Mouse (Mus musculus) ovary, adult 18-20 months (tissue): ENCODE measurements around the gene Ttn.

Source experiments
- DNase-seq: peaks from one replicate; pipeline ENCODE4 v3.0.0; 2022; ENCODE audit warnings: low spot score, mixed read lengths

Gene Ttn

DNA sequence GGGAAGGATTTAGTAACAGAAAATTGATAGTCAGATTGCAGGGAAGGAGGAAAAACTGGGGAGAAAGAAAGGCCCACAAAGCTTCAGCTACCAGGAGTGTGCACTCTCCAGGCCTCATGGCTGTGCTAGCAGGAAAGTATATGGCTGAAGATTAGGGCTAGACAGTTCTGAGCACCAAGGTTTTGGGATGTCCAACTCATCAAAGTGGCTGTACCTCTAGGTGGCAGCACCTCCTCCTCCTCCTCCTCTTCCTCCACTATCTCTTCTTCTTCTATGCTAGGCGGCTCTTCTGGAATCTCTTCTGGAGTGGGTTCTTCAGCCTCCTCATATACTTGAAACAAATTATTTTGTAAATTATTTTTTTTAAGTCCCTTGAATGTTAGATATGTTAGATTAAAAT lies 139.2 kb downstream of the Ttn start:
- DNase-seq: no peak

DNA sequence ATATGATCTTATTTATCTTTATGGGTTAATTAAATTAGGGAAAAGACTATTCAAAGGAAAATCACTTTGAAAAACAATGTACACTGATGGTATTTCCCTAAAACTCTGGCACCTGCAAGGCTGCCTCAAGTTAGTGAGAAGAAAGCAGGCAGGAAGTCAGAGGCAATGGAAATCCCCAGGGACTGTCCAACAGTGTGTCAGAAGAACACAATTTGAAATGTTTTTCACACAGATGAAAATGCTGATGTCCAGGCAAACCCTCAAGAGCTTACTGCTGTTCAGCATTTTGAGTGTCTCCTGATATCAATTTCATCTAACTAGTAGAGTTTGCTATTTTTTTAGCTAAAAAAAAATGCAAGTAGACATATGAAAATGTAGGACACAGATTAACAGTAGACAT lies 161.9 kb downstream of the Ttn start:
- no peak for DNase-seq

DNA sequence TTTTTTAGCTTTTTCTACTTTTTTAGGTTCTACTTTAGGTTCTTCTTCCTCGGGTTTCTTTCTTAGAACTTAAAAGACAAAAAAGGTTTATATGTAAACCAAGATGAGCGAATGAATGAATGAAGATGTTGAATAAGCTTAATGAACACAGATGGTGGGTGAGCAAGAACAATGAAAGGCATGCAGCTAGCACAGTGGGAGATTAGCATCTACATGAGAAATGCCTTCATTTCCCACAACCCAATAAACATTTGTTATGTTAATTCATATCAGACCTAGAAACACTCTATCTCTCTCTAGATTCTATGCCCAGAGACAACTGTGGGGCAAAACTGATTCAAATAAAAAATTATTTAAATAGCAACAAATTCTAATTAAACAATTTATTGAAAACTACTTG lies 164.6 kb downstream of the Ttn start:
- no peak for DNase-seq

DNA sequence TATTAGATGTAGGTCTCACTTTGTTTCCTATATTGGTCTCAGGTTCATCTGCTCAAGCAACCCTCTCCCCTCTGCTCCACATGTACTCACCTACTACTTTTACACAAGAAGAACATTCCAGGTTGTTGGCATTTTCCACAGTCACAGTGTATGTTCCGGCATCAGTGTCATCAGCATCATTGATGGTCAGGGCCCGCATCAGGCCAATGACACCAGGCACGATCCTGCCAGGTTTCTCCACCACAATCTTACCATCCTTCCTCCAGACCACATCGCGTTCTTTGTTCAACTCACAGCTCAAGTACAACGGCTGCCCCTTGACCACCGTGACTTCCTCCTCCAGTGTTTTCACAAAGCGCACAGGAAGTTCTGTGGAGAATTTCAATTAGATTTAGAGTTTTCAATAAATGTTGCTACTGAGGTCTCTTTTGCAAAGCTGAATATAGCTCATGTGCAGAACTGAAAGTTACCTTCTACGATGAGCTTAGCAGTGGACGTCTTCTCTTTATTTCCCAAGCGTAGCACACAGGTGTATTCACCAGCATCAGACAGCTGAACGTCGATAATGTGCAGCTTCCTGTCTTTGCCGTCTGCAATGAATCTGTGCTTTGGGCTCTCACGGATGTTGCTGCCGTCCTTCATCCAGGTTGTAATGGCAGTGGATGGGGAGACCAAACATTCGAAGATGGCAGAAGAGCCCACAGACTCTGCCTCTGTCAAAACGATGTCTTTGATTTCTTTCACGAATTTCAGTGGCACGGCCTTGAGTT lies 168.1 kb downstream of the Ttn start:
- no peak for DNase-seq

DNA sequence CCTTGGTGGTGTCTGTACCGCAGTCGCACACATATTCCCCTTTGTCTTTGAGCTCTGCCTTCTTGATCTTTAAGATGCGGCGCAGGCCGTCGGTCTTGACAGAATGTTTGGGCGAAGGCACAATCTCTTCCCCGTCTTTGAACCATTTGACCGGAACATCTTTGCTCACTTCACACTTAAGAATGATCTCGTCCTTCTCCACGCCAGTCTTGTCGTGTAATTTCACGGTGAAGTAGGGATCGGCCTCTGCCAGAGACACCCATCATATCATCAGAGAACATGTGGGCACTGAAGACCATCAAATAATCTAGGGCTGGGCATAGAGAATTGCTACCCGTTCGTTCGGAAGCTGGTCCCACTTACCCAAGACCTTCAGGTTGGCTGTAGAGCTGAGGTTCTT lies 171.2 kb downstream of the Ttn start:
- no peak for DNase-seq

DNA sequence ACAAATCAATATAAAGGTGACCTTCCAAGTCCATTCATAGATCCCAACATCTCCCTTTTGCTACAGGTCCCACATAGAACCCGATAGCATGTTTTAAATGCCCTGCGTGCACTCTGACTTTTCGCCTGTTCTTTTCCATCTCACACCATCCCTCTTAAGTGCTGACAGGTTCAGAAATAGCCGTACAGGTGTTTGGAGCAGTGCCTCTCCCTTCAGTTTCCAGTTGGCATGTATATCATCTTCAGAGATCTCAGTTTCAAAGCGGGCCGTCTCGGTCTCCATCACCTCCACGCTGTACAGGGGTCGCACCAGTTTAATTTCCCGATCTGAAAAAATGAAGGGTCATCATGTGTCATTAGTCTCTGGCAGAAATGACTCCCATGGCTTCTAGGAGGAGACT lies 174.0 kb downstream of the Ttn start:
- DNase-seq: no peak

DNA sequence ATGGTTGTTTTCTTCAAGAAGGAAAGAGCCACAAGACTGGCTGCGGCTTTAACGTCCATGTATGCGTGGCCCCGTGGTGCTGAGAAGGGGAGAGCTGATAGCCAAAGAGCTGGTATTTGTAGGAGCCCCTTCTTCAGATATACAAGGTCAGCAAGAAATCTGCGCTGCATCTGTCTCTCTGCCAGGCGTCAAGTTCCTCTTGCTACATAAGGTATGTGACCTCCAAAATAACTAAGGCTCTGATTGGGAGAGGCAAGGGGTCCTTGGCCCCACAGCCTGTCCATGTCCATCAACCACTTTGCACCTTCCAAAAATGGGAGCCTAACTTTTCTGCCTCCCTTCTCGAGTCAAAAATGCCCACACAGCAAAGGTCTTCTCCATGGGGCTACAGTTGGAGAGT lies 175.1 kb downstream of the Ttn start:
- no peak for DNase-seq

DNA sequence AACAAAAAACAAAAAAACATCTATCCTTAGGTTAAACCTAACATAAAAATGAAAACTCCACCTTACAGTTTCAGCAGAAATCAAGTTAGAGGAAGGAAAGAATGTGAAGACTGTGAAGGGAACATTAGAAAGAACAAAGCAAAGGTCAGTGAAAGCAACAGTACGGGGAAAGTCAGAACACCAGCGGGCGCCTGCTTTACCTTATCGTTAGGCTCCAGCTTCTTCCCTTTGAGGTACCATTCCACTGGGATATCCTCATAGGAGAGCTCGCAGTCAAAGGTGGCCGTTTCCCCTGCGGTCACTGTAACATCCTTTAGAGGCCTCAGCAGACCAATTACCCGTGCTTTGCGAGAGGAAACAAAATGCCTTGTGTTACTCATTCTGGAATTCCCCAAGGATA lies 175.5 kb downstream of the Ttn start:
- DNase-seq: no peak

DNA sequence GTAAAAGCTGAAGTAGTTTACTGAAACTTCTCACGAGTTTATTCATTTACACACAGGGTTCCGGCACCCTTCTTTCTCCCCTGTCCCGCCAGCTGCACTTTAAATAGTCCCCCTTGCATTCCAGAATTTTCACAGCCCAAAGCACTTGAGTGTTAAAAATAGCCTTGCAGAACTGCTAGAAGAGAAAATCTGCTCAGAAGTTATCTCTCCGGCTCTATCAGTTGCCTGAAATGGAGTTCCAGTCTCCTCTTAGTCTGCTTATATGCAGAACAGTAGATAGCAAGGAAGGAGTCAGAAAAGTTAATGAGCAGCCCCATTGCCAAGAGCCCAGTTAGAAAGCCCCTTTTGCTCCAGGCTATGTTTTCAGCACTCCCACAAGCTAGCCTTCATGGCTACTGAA lies 176.0 kb downstream of the Ttn start:
- no peak for DNase-seq

DNA sequence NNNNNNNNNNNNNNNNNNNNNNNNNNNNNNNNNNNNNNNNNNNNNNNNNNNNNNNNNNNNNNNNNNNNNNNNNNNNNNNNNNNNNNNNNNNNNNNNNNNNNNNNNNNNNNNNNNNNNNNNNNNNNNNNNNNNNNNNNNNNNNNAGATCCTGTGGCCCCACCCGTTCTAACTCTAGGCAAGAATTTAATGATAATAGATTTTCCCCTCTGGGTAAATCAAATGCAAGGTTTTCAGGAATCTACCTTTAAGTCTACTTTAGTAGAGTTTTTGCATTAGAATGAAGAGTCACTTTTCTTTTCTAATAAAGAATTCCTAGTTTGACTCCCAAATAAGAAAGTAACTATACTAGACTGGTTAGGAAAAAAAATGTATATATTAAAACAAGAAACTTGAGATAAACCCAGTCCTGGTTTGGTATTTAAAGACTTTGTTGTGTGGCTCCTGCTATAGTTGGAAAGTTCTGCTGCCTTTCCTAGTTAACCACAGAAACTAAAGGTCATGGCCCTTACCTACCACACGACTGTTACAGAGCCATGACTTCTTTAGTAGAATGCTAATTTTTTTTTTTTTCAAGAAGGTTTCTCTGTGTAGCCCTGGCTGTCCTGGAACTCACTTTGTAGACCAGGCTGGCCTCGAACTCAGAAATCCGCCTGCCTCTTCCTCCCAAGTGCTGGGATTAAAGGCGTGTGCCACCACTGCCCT lies 177.0 kb downstream of the Ttn start:
- DNase-seq: no peak

DNA sequence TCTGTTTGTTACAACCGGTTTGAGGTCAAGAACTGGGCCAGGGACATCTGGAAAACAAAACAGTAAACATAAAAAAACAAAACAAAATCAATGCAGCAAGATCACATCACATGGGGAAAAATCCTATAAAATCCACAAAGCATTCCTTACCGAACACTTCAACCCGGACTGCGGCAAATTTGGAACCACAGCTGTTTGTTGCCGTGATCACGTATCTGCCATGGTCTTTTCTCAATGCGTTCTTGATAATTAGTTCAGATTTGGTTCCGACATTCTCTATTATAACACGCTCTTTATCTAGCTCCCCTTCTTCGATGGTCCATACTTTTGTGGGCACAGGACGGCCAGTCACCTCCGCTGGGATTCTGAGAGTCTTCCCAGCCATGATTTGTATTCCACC lies 198.2 kb downstream of the Ttn start:
- no peak for DNase-seq

DNA sequence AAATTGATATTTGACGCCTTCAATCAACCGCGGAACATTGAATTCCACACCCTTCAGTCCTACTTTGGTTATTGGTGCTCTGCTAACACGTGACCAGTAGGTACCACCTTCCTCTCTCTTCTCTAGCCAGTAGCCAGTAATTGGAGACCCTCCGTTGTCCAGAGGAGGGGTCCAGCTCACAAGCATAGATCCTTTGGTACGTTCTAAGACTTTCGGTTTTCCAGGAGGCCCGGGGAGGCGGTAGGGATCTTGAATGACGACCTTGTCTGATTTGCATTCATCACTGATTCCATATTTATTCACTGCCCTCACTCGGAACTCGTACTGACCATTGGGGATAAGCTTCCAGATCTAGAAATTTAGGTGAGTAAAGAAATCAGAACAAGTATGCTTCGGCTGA lies 201.6 kb downstream of the Ttn start:
- DNase-seq: no peak

DNA sequence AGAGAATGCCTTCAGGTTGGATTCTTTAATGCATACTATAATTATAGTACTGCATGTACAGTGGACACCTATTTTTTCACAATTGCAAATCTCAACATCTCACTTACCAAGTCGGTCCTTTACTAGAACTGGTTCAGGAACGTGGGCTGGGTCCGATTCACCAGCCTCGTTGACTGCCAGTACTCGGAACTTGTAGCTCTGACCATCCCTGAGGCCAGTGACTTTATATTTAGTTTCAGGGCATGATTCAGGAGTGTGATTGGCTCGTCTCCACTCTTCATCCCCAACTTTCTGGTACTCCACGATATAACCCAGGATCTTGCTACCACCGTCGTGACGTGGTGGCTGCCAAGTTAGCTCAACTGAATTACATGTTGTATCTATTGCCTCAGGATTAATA lies 212.5 kb downstream of the Ttn start:
- no peak for DNase-seq

DNA sequence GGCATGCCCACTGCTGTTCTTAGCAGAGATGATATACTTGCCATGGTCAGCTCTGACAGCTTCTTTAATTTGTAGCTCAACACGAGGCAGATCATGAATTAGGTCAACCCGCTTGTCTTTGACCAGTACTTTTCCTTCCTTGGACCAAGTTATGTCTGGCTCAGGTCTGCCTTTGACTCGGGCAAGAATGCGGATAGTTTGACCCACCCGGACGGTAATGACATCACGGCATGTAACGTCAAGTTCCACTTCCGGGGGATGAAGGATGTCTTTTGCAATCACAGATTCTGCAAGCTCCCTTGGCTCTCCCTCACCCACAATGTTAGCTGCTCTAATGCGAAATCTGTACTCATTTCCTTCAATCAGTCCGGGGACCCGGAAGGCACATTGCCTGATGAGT lies 215.1 kb downstream of the Ttn start:
- no peak for DNase-seq

DNA sequence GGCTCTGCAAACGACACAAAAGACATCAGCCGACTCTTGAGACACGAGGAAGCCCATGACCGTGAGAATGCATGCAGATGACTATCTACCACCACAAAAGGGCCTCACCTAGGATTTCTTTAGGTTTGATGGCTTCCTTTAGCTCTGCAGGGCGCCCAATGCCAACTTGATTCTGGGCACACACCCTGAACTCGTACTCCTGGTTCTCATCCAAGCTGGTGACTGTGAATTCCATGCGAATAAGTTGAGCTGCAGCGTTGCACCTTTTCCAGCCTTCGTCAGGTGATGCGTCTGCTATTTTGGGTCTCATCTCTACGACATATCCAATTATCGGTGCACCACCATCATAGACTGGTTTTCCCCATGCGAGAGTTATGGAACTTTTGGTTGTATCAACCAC lies 217.8 kb downstream of the Ttn start:
- no peak for DNase-seq

DNA sequence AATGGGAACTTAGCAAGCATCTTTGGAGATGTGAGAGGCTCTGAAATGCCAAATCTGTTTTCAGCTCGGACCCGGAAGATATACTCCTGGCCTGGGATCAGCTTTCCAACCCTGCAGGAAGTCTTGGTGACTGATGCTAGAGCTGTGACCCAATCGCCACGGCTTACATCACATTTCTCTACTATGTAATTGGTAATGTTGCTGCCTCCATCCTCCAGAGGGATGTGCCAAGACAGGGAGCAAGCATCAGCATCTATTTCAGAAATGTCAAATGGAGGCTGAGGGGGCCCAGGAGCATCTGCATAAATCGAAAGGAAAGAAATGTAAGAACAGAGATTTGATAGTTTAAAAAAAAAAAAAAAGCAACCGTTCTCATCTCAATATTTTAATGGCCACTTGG lies 220.2 kb downstream of the Ttn start:
- no peak for DNase-seq

DNA sequence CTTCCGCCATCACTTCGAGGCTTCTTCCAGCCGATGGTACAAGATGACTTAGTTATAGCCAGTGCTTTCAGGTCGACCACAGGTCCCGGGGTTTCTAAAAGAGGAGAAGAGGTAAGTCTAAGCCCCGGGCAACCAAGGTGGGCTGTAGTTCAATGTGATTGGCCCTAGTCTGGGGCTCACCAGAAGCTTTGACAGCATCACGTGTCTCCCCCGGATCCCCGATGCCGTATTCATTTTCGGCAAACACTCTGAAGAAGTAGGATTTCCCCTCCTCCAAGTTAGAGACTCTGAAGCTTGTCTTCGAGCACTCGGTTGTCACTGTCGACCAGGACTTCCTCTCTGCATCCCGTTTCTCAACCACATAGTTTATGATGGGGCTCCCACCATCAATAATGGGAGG lies 225.9 kb downstream of the Ttn start:
- no peak for DNase-seq

DNA sequence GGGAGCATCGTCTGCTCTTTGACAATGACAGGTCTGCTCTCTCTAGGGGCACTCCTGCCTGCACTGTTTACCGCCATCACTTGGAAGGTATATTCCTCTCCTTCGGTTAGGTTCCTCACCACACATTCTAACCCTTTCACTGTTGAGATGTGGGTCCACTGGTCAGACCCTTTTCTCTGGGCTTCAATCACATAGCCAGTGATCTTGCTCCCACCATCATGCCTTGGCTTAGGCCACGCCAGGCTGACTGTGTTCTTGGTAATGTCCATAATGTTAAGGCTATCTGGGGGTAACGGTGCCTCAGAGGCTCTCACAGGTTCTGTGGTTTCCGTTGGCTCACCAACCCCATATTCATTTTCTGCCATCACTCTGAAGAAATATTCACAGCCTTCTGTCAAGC lies 230.4 kb downstream of the Ttn start:
- no peak for DNase-seq

DNA sequence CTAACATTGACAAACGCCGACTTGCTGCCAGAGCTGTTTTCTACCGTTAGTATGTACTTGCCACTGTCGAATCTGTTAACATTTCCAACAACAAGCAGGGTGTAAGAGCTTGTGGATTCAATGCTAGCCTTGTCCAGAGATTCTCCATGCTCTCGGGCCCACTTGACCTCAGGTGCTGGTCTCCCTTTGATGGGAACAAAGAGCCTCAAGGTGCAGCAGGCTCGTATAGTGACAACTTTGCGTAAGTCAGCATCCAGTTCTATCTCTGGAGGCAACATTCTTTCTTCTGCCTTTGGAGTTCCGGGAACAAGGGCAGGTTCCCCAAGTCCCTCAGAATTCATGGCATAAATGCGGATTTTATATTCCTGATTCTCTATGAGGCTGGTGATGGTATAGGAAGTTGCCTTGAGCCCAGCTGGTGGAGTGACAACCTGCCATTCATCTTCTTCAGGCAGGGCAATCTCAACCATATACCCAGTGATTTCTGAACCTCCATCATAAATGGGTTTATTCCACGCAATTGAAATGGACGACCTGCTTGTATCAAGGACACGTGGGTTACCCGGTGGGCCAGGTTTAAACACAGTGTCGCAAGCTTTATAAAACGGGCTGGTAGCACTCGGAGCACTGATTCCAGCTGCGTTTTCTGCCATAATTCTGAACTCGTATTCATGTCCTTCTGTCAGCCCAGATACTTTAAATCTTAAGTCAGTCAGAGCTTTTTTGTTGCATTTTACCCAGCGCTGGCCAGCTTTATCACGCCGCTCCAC lies 232.8 kb downstream of the Ttn start:
- no peak for DNase-seq

DNA sequence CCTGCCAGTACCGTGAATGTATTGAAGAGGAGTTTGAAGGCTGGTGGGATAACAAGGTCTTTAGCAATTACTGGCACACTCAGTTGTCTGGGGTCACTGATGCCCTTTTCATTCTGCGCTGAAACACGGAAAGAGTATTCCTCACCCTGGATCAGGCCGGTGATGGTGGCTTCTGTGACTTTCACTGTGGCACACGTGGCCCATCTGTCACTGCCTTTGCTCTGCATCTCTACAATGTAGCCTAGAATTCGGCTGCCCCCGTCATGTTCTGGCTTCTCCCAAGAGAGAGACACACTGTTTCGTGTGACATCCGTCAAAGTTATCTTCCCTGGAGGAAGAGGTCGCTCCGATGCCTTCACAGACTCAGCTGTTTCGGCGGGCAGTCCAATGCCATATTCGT lies 233.7 kb downstream of the Ttn start:
- no peak for DNase-seq

DNA sequence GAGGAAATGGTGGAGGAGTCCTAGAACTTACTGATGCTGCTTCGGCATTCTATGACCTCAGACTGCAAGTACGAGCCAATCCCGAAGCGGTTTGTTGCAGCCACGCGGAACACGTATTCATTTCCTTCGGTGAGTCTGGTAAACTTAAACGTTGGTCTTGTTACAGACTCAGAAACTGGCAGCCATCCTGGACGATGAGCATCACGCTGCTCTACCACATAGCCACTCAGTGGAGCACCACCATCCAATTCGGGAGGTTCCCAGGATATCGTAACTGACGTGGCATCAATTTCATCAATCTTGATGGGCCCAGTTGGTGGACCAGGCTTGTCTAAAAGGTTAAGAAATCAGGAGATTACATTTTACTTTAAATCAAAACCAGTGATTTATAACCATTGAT lies 262.7 kb downstream of the Ttn start:
- no peak for DNase-seq

DNA sequence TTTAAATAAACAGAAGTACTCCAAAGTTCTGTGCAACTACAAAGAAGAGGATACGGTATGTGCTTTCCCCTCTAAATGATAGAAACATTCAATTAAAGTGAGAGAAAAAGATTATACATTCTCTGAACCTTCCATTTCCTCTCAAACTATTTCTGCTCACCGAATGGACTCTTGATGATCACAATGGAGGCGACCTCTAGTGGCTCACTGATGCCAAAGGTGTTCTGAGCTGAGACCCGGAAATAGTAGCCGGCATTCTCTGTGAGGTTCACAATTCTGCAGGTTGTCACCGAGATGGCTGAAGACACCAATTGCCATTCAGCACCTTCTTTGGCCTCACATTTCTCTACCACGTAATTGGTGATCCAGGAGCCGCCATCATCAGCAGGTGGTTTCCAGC lies 267.4 kb downstream of the Ttn start:
- no peak for DNase-seq

DNA sequence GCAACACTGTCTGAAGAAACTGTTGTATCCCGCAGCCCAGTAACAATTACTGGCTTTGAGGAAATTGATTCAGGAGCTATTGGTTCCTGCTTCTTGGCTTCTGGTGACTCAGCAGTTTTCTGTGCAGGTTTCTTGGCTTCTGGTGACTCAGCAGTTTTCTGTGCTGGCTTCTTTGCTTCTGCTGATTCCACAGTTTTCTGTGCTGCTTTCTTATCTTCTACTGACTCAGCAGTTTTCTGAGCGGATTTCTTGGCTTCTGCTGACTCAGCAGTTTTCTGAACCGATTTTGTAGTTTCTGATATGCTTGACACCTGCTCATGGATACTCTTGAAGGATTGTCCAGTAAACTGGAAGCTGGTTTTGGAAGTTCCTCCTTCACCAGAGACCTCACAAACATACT lies 273.8 kb downstream of the Ttn start:
- DNase-seq: no peak
